Mouse (Mus musculus) bone marrow macrophage, adult 2 months (primary cell): ENCODE results near the gene S100a4. TPM values are rescaled to one million over a fixed set of nuclear protein-coding genes. Genes with fewer than 3 reads are reported as not detected.

Source experiments
- H3K27ac ChIP-seq: 2 replicates; pipeline ENCODE4 v1.5.1; 2012; ENCODE audit warnings: low read depth, low read length; ENCODE audit not compliant: insufficient read depth
- H3K4me1 ChIP-seq: 2 replicates; pipeline ENCODE4 v1.6.1; 2012; ENCODE audit warnings: low read length; ENCODE audit not compliant: control insufficient read depth, insufficient read depth
- H3K4me3 ChIP-seq: 2 replicates; pipeline ENCODE4 v1.5.1; 2012; ENCODE audit warnings: mild to moderate bottlenecking, low read length, moderate library complexity; ENCODE audit not compliant: insufficient read depth
- CTCF ChIP-seq: IDR thresholded peaks from 2 replicates; pipeline ENCODE4 v1.5.1; 2012; ENCODE audit warnings: low read depth, mild to moderate bottlenecking, low read length, moderate library complexity
- POLR2A ChIP-seq: IDR thresholded peaks from 2 replicates; pipeline ENCODE4 v1.6.1; 2012; ENCODE audit warnings: mild to moderate bottlenecking, low read depth, low read length, borderline replicate concordance
- polyA plus RNA-seq: library from polyadenylated mRNA; stranded (reverse); fragments of >200 nt; gene quantifications from 2 replicates; pipeline ENCODE4 v1.2.4, GENCODE M21; 2012; ENCODE audit not compliant: missing spikeins, insufficient read depth, insufficient read length

S100a4 gene
- polyA plus RNA-seq, 1 experiment = 2,861 TPM

GRCm38 (mm10) chr3:90597736-90598135 lies 5.8 kb upstream of the S100a4 start:
- no peak overlapping the region for H3K27ac ChIP-seq
- no peak for TF ChIP-seq CTCF
- no peak for TF ChIP-seq POLR2A
- no peak overlapping the region for H3K4me3 ChIP-seq
- H3K4me1 ChIP-seq = peaks cover 33% of the 10 kb centered on the region

DNA sequence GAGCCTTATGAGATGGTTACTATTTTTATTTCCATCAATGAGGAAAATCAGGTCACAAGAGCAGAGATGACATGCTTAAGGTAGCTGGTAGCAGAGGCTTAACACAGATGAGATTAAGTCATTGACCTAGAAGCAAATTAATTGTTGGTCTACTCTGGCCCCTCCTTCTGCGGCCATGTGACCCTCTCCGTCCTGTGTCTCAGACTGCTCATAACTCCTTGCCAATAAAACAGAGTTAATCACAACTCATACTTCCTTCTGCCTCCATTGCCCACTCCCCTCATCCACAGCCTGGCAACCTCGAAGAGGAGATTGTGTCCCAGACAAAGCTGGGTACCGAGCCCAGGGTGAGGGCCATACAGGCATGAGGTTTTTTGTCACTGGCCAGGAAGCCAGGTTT lies 5.4 kb upstream of the S100a4 start:
- no peak overlapping the region for H3K4me3 ChIP-seq
- peaks cover 37% of the 10 kb centered on the region for H3K4me1 ChIP-seq
- no peak overlapping the region for H3K27ac ChIP-seq
- TF ChIP-seq CTCF (no peak), POLR2A (no peak)

- Histone ChIP-seq H3K4me3 (no peak overlapping the region), H3K4me1 (peaks cover 40% of the 10 kb centered on the region), H3K27ac (no peak overlapping the region)
- TF ChIP-seq POLR2A (no peak), CTCF (no peak)
These were observed 4.2 kb upstream of the S100a4 start for GRCm38 (mm10) chr3:90599401-90599800.

GRCm38 (mm10) chr3:90600036-90600435 lies 3.5 kb upstream of the S100a4 start:
- Histone ChIP-seq H3K4me1 (peaks cover 40% of the 10 kb centered on the region), H3K4me3 (no peak overlapping the region), H3K27ac (no peak overlapping the region)
- TF ChIP-seq POLR2A = no peak
- TF ChIP-seq CTCF = no peak

- H3K27ac ChIP-seq = no peak overlapping the region
- peaks cover 44% of the 10 kb centered on the region for H3K4me1 ChIP-seq
- TF ChIP-seq POLR2A = no peak
- TF ChIP-seq CTCF = no peak
- no peak overlapping the region for H3K4me3 ChIP-seq
These were observed 2.9 kb upstream of the S100a4 start for GRCm38 (mm10) chr3:90600458-90601195.

DNA sequence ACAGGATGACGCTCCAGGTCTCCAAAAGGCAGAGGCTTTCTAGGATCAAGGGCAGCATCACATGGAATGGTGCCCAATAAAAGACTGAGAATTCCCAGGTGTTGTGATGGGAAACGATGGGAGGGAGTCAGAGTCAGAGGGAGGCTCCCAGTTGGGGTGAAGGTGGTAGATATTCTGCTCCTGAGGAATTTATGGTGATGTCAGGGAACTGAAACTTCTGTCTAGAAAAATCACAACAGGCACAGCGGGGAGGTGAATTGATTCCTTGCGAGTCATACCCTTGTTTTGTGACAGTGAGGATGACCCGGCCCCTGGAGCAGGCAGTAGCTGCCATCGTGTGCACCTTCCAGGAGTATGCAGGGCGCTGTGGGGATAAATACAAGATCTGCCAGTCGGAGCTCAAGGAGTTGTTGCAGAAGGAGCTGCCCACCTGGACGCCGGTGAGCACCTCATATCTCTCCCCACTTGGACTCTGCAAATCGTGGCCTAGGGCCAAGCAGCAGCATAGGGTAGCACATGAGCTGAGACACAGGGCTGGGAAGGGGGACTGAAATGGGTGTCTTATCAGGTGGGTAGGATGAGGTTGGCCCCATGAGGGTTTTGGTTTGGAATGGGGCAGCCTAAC lies 2.0 kb upstream of the S100a4 start, which contains the start of gene Gm42674:
Gene Gm42674 (plus strand): TSS at position 419 of the 625 bp plus-strand sequence.
- TF ChIP-seq POLR2A = no peak
- no peak for TF ChIP-seq CTCF
- Histone ChIP-seq H3K4me1 (peaks cover 51% of the 10 kb centered on the region), H3K27ac (no peak within 1 kb of the TSS), H3K4me3 (no peak within 1 kb of the TSS)

- peak overlapping the region; percentile 87 for H3K27ac ChIP-seq
- peaks cover 61% of the 10 kb centered on the region for H3K4me1 ChIP-seq
- TF ChIP-seq POLR2A (no peak), CTCF (no peak)
- H3K4me3 ChIP-seq = peak overlapping the region; percentile 69
These were observed 845 bp downstream of the S100a4 start for GRCm38 (mm10) chr3:90604416-90604815.

GRCm38 (mm10) chr3:90605049-90605448 lies 1.5 kb downstream of the S100a4 start:
- TF ChIP-seq CTCF (no peak), POLR2A (no peak)

DNA sequence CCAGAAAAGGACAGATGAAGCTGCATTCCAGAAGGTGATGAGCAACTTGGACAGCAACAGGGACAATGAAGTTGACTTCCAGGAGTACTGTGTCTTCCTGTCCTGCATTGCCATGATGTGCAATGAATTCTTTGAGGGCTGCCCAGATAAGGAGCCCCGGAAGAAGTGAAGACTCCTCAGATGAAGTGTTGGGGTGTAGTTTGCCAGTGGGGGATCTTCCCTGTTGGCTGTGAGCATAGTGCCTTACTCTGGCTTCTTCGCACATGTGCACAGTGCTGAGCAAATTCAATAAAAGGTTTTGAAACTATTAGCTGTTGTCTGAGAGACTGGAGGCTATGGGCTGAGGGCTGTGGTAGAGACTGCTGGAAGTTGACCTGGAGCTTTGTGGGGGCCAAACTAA lies 2.2 kb downstream of the S100a4 start:
- no peak for TF ChIP-seq POLR2A
- TF ChIP-seq CTCF = no peak
- H3K4me3 ChIP-seq = no peak overlapping the region
- H3K27ac ChIP-seq = no peak overlapping the region
- peaks cover 57% of the 10 kb centered on the region for H3K4me1 ChIP-seq

More at GRCm38 (mm10) chr3:90605049-90605448, 1.5 kb downstream of the S100a4 start:
- Histone ChIP-seq H3K27ac (peak overlapping the region; percentile 68), H3K4me3 (peak overlapping the region; percentile 69), H3K4me1 (peaks cover 62% of the 10 kb centered on the region)

DNA sequence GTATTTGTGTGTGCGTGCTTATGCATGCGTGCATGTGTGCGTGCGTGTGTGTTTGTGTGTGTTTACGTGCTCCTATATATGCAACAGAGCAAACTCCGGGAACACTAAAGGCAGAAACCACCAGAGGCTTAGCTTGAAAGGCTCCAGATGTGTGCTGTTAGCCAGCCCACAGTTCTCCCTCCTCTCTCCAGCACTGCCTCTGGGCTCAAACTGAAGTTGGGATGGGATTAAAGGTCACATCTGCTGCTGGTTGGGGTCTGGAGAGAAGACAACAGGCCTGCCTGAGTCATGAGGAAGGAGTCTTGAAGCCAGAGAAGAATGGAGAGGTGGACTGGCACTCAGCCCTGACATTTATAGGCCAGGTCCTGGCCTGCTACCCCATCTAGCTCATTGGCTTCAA lies 2.6 kb downstream of the S100a4 start:
- Histone ChIP-seq H3K4me1 (peaks cover 53% of the 10 kb centered on the region), H3K4me3 (no peak overlapping the region), H3K27ac (no peak overlapping the region)
- TF ChIP-seq CTCF (no peak), POLR2A (no peak)
